Mouse (Mus musculus): ENCODE results near the gene Dapk1.

GRCm38 (mm10) chr13:60670605-60671004 lies 68.9 kb downstream of the Dapk1 start:
- TF ChIP-seq CTCF (IDR thresholded peaks at IDR 0.05; ENCODE audit: low read depth) (no peak), EP300 (optimal IDR thresholded peaks at IDR 0.05) (no peak)

Data from stomach, postnatal 0 days (tissue).